Mouse (Mus musculus): Measurements from ENCODE around the gene Ccdc88c.

- no peak for TF ChIP-seq CTCF (IDR thresholded peaks at IDR 0.05; ENCODE audit: extremely low read depth, insufficient read depth, low read length)
- no peak for TF ChIP-seq POLR2A (IDR thresholded peaks at IDR 0.05; ENCODE audit: extremely low read depth, insufficient read depth, low read length)
Measured at GRCm38 (mm10) chr12:100867097-100867496, 161.8 kb downstream of the Ccdc88c start.
